Mouse (Mus musculus): Measurements from ENCODE around the gene Copg1. TPM values are rescaled to one million over a fixed set of nuclear protein-coding genes. Genes with fewer than 3 reads are reported as not detected.

Copg1 gene
- polyA plus RNA-seq (2014; fragmentation: Nextera tagmentation; extraction: Ambion mirVana): 121 and 125 TPM in 2 replicates

DNA sequence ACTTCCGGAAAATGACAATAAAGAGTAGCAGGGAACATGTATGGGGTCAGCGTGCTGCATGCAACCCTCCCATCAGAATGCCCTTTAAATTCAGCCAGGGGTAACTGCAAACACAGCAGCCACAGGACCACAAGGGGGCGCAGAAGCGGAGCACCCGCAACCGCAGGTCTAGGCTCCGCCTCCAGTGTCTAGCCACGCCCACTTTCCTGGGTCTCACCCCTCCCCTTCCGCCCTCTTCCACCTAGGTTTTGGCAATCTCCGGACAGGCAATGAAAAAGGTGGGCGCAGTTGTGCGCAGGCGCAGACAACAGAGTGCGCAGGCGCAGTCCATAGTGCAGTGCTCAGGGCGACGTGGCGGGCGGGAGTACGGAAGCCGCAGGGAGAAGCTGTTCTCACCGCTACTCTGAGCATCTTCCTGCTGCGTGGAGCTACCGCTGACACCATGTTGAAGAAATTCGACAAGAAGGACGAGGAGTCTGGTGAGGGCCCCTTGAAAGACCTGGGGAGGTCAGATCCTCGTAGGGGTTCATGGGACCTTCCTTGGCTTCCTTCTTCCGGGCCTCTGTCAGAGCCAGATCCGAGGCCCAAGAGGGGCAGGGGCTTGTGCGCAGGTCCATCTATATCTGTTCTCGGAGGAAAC lies at the start of gene Copg1:
Copg1 (plus strand) TSS at position 221 of the 640 bp plus-strand sequence.
- Histone ChIP-seq H3K9ac (ENCODE audit: low read length) (peak within 1 kb of the TSS; percentile 96), H3K36me3 (ENCODE audit: control insufficient read depth, insufficient read depth, low read length) (peaks cover 39% of the 10 kb centered on the region), H3K9me3 (ENCODE audit: control insufficient read depth, low read length) (no peaks in the 10 kb centered on the region), H3K4me1 (ENCODE audit: control insufficient read depth in 2 of 2, insufficient read depth in 2 of 2, low read length in 2 of 2) (peaks cover 5 to 8% of the 10 kb centered on the region in 2 experiments; a peak in 3 of 4 replicates), H3K4me2 (ENCODE audit: low read length) (peak within 1 kb of the TSS; percentile 78), H3K4me3 (ENCODE audit: control insufficient read depth in 1 of 2, insufficient read depth in 1 of 2, low read depth in 1 of 2, low read length in 2 of 2) (peak within 1 kb of the TSS; percentile 92 to 98), H3K27ac (replicated peaks in 1 of 2; ENCODE audit: control insufficient read depth in 1 of 2, insufficient read depth in 1 of 2, low read depth in 2 of 2, low read length in 2 of 2) (peak within 1 kb of the TSS; percentile 79 to 88), H3K27me3 (ENCODE audit: control insufficient read depth, insufficient read depth, low read length) (no peaks in the 10 kb centered on the region)
- peak; percentile 94 for ATAC-seq (ENCODE audit: insufficient number of reproducible peaks, insufficient read depth, low FRiP score, low read depth)
- under 1% methylated on average over 31 of the region's 31 CpGs for WGBS

DNA sequence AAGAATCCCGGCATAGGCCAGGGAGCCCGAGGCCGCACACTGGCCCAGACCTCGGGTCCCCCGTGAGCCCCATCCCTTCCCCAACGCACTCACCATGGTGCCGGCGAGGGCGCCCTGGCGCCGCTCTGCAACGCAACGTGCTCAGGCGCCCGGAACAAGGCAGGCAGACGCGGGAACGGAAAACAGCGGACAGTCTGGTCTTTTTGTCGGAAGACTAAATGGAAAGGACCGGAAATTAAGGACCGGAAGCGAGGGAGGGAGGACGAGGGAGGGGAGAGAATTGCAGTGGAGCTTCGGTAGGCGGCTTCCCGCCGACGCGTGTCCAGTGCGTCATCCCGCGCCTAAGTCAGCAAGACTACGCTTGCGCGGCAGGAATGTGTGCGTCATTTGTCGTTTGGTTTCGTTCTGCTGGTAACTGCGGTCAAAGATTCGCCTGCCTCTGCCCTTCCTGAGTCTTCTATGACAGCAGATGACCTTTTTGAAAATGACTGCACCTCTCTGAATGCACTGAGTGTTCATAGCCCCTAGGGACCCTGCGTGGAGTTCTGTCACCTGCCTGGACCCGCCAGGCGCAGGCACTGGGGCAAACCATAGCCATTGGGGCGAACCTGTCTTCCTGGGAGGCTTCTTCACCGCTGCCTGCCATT lies 48.9 kb upstream of the Copg1 start, which contains the start of gene Isy1:
Isy1 (minus strand) TSS at position 248 of the 647 bp plus-strand sequence.
- under 1% methylated on average over 46 of the region's 46 CpGs for WGBS
- peak within 1 kb of the TSS; percentile 85 for H3K4me2 ChIP-seq (ENCODE audit: low read length)

GRCm38 (mm10) chr6:87839797-87840341 lies 47.7 kb upstream of the Copg1 start:
- WGBS: 57% methylated on average over 11 of the region's 11 CpGs
- H3K4me1 ChIP-seq (ENCODE audit: control insufficient read depth in 2 of 2, insufficient read depth in 2 of 2, low read length in 2 of 2): 0 out of 4 replicates have a peak, but pooled peaks cover 0 to 7% of the 10 kb centered on the region in 2 experiments
- H3K36me3 ChIP-seq (ENCODE audit: control insufficient read depth, insufficient read depth, low read length): peaks cover 46% of the 10 kb centered on the region
- no peak for ATAC-seq (ENCODE audit: insufficient number of reproducible peaks, insufficient read depth, low FRiP score, low read depth)
- no peaks in the 10 kb centered on the region for H3K9me3 ChIP-seq (ENCODE audit: control insufficient read depth, low read length)
- H3K4me3 ChIP-seq (ENCODE audit: control insufficient read depth in 1 of 2, insufficient read depth in 1 of 2, low read depth in 1 of 2, low read length in 2 of 2): no peak overlapping the region
- peak overlapping the region in 1 of 2 experiments; percentile 92; a peak in 2 of 4 replicates for H3K27ac ChIP-seq (replicated peaks in 1 of 2; ENCODE audit: control insufficient read depth in 1 of 2, insufficient read depth in 1 of 2, low read depth in 2 of 2, low read length in 2 of 2)
- H3K9ac ChIP-seq (ENCODE audit: low read length): no peak overlapping the region
- peak overlapping the region; percentile 85; the same call in 1 of the 2 replicates for H3K4me2 ChIP-seq (ENCODE audit: low read length)
- no peaks in the 10 kb centered on the region for H3K27me3 ChIP-seq (ENCODE audit: control insufficient read depth, insufficient read depth, low read length)

More for the DNA sequence above, 48.9 kb upstream of the Copg1 start, which contains the start of gene Isy1:
- Histone ChIP-seq H3K27me3 (ENCODE audit: control insufficient read depth, insufficient read depth, low read length) (no peaks in the 10 kb centered on the region), H3K4me1 (ENCODE audit: control insufficient read depth in 2 of 2, insufficient read depth in 2 of 2, low read length in 2 of 2) (0 out of 4 replicates have a peak, but pooled peaks cover 0 to 7% of the 10 kb centered on the region in 2 experiments), H3K9me3 (ENCODE audit: control insufficient read depth, low read length) (no peaks in the 10 kb centered on the region), H3K9ac (ENCODE audit: low read length) (peak within 1 kb of the TSS; percentile 87), H3K36me3 (ENCODE audit: control insufficient read depth, insufficient read depth, low read length) (peaks cover 46% of the 10 kb centered on the region), H3K27ac (replicated peaks in 1 of 2; ENCODE audit: control insufficient read depth in 1 of 2, insufficient read depth in 1 of 2, low read depth in 2 of 2, low read length in 2 of 2) (peak within 1 kb of the TSS; percentile 92 to 98), H3K4me3 (ENCODE audit: control insufficient read depth in 1 of 2, insufficient read depth in 1 of 2, low read depth in 1 of 2, low read length in 2 of 2) (peak within 1 kb of the TSS; percentile 76 to 86)
- peak; percentile 95 for ATAC-seq (ENCODE audit: insufficient number of reproducible peaks, insufficient read depth, low FRiP score, low read depth)

GRCm38 (mm10) chr6:87841635-87842034 lies 46.0 kb upstream of the Copg1 start:
- Histone ChIP-seq H3K4me2 (ENCODE audit: low read length) (no peak overlapping the region), H3K9me3 (ENCODE audit: control insufficient read depth, low read length) (no peaks in the 10 kb centered on the region), H3K4me3 (ENCODE audit: control insufficient read depth in 1 of 2, insufficient read depth in 1 of 2, low read depth in 1 of 2, low read length in 2 of 2) (no peak overlapping the region), H3K27me3 (ENCODE audit: control insufficient read depth, insufficient read depth, low read length) (no peaks in the 10 kb centered on the region), H3K4me1 (ENCODE audit: control insufficient read depth in 2 of 2, insufficient read depth in 2 of 2, low read length in 2 of 2) (0 out of 4 replicates have a peak, but pooled peaks cover 0 to 7% of the 10 kb centered on the region in 2 experiments), H3K9ac (ENCODE audit: low read length) (no peak overlapping the region), H3K27ac (replicated peaks in 1 of 2; ENCODE audit: control insufficient read depth in 1 of 2, insufficient read depth in 1 of 2, low read depth in 2 of 2, low read length in 2 of 2) (no peak overlapping the region), H3K36me3 (ENCODE audit: control insufficient read depth, insufficient read depth, low read length) (peaks cover 46% of the 10 kb centered on the region)
- no peak for ATAC-seq (ENCODE audit: insufficient number of reproducible peaks, insufficient read depth, low FRiP score, low read depth)
- WGBS: 81% methylated on average over 8 of the region's 8 CpGs

- ATAC-seq (ENCODE audit: insufficient number of reproducible peaks, insufficient read depth, low FRiP score, low read depth): no peak
- Histone ChIP-seq H3K9me3 (ENCODE audit: control insufficient read depth, low read length) (no peaks in the 10 kb centered on the region), H3K4me3 (ENCODE audit: control insufficient read depth in 1 of 2, insufficient read depth in 1 of 2, low read depth in 1 of 2, low read length in 2 of 2) (no peak overlapping the region), H3K36me3 (ENCODE audit: control insufficient read depth, insufficient read depth, low read length) (peaks cover 47% of the 10 kb centered on the region), H3K27ac (replicated peaks in 1 of 2; ENCODE audit: control insufficient read depth in 1 of 2, insufficient read depth in 1 of 2, low read depth in 2 of 2, low read length in 2 of 2) (no peak overlapping the region), H3K9ac (ENCODE audit: low read length) (no peak overlapping the region), H3K27me3 (ENCODE audit: control insufficient read depth, insufficient read depth, low read length) (no peaks in the 10 kb centered on the region), H3K4me1 (ENCODE audit: control insufficient read depth in 2 of 2, insufficient read depth in 2 of 2, low read length in 2 of 2) (peaks cover 0 to 12% of the 10 kb centered on the region in 2 experiments; a peak in 1 of 4 replicates), H3K4me2 (ENCODE audit: low read length) (no peak overlapping the region)
- WGBS: 23% methylated on average over 1 of the region's 1 CpGs
Observed at GRCm38 (mm10) chr6:87842254-87842653, 45.4 kb upstream of the Copg1 start.

DNA sequence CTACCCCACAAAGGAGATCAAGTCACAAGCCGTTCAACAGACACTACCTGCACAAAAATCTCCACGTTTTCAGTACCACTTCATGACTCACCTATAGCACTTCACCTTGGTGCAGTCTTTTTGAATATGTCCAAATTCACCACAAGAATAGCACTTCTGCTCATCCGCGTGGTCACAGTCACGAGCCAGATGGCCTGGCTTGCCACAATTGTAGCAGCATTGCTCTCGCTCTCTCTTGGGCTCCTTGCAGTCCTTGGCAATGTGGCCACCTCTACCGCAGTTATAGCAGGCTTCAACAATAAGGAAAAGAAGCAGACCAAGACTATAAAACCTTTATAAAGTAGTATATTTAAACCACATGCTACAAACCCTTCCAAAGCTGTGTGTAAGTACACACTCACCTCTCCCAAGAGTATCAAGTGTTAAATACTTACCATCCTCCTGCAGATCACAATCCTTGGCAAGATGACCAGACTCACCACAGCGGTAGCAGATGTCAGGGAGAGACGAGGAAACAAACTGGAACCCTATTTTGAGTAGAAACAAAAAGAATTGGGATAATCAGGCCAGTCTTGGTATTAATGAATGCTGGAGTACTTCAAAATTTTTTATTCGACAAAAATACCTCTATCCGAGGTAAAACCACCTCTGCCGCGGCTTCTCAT lies 42.5 kb upstream of the Copg1 start:
- 91% methylated on average over 13 of the region's 13 CpGs for WGBS
- H3K4me1 ChIP-seq (ENCODE audit: control insufficient read depth in 2 of 2, insufficient read depth in 2 of 2, low read length in 2 of 2): peaks cover 0 to 22% of the 10 kb centered on the region in 2 experiments; a peak in 2 of 4 replicates
- H3K36me3 ChIP-seq (ENCODE audit: control insufficient read depth, insufficient read depth, low read length): peaks cover 62% of the 10 kb centered on the region
- ATAC-seq (ENCODE audit: insufficient number of reproducible peaks, insufficient read depth, low FRiP score, low read depth): no peak
- H3K4me2 ChIP-seq (ENCODE audit: low read length): no peak overlapping the region
- no peak overlapping the region for H3K9ac ChIP-seq (ENCODE audit: low read length)
- no peak overlapping the region for H3K27ac ChIP-seq (replicated peaks in 1 of 2; ENCODE audit: control insufficient read depth in 1 of 2, insufficient read depth in 1 of 2, low read depth in 2 of 2, low read length in 2 of 2)
- no peaks in the 10 kb centered on the region for H3K27me3 ChIP-seq (ENCODE audit: control insufficient read depth, insufficient read depth, low read length)
- no peaks in the 10 kb centered on the region for H3K9me3 ChIP-seq (ENCODE audit: control insufficient read depth, low read length)
- no peak overlapping the region for H3K4me3 ChIP-seq (ENCODE audit: control insufficient read depth in 1 of 2, insufficient read depth in 1 of 2, low read depth in 1 of 2, low read length in 2 of 2)

DNA sequence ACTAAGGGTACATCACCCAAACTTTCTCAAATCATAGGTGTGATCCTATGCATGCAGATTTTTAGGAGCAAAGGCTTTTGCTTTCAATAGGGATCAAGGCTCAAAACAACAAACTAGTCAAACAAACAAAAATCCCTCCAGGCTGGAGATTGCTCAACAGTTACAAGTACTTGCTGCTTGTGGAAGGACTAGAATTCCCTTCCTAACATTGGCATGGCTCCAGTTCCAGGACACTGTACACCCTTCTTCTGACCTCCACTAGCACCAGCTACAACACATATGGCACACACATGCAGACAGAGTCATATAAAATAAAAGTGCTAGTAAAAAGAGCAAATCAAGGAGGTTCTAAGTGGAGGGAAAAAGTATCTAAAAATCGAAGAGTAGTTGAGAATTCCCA lies 40.8 kb upstream of the Copg1 start:
- ATAC-seq (ENCODE audit: insufficient number of reproducible peaks, insufficient read depth, low FRiP score, low read depth): no peak
- WGBS: 77% methylated on average over 1 of the region's 1 CpGs
- Histone ChIP-seq H3K36me3 (ENCODE audit: control insufficient read depth, insufficient read depth, low read length) (peaks cover 57% of the 10 kb centered on the region), H3K9ac (ENCODE audit: low read length) (no peak overlapping the region), H3K27ac (replicated peaks in 1 of 2; ENCODE audit: control insufficient read depth in 1 of 2, insufficient read depth in 1 of 2, low read depth in 2 of 2, low read length in 2 of 2) (no peak overlapping the region), H3K4me1 (ENCODE audit: control insufficient read depth in 2 of 2, insufficient read depth in 2 of 2, low read length in 2 of 2) (peaks cover 0 to 26% of the 10 kb centered on the region in 2 experiments; a peak in 3 of 4 replicates), H3K4me2 (ENCODE audit: low read length) (no peak overlapping the region), H3K4me3 (ENCODE audit: control insufficient read depth in 1 of 2, insufficient read depth in 1 of 2, low read depth in 1 of 2, low read length in 2 of 2) (no peak overlapping the region), H3K9me3 (ENCODE audit: control insufficient read depth, low read length) (no peaks in the 10 kb centered on the region), H3K27me3 (ENCODE audit: control insufficient read depth, insufficient read depth, low read length) (no peaks in the 10 kb centered on the region)
